Mouse (Mus musculus) left cerebral cortex, adult 2 months (tissue): ENCODE results near the gene Rpl36. TPM values are rescaled to one million over a fixed set of nuclear protein-coding genes. Genes with fewer than 3 reads are reported as not detected.

Experiments
- DNase-seq, 2 experiments: peaks; one replicate each; pipeline ENCODE4 v3.0.0; 2021 to 2022; ENCODE audit warnings: low spot score in 2 of 2, mixed read lengths in 1 of 2; ENCODE audit errors: extremely low spot score in 1 of 2
- H3K27ac ChIP-seq: fragments of 200-600 bp; 2 replicates; pipeline ENCODE4 v1.8.1; 2022
- H3K4me3 ChIP-seq: fragments of 200-600 bp; 2 replicates; pipeline ENCODE4 v1.8.1; 2022
- CTCF ChIP-seq: fragments of 200-600 bp; IDR thresholded peaks from 2 replicates; pipeline ENCODE4 v1.8.1; 2022; ENCODE audit warnings: antibody characterized with exemption, mild to moderate bottlenecking, moderate library complexity
- intact Hi-C: fragments of 180-260 bp; cut with DNase I; formaldehyde crosslinking; loops from one replicate; pipeline ENCODE4 v1.15.1; 2025
- total RNA-seq, 2 experiments: library from RNA; stranded (reverse); gene quantifications; 2 replicates each; pipeline ENCODE4 v1.2.3; 2021

Rpl36 gene
- total RNA-seq, 2 experiments from 2014 or later, result 351 to 353 TPM

GRCm38 (mm10) chr17:56585171-56585821 lies 27.9 kb upstream of the Rpl36 start:
- intact Hi-C loops, result loop anchor here (2.0 kb wide), 1 partner anchor 24 kb away; the partner anchor contains the start of gene 2410015M20Rik
- Histone ChIP-seq H3K4me3 (peak overlapping the region; percentile 92), H3K27ac (peak overlapping the region; percentile 93)
- DNase-seq, result peak; percentile 45 to 49
- TF ChIP-seq CTCF, result no peak

GRCm38 (mm10) chr17:56587773-56588172 lies 25.4 kb upstream of the Rpl36 start:
- TF ChIP-seq CTCF, result no peak
- no peak for DNase-seq
- no peak overlapping the region for H3K27ac ChIP-seq
- no peak overlapping the region for H3K4me3 ChIP-seq
- intact Hi-C loops, result no loop called here

DNA sequence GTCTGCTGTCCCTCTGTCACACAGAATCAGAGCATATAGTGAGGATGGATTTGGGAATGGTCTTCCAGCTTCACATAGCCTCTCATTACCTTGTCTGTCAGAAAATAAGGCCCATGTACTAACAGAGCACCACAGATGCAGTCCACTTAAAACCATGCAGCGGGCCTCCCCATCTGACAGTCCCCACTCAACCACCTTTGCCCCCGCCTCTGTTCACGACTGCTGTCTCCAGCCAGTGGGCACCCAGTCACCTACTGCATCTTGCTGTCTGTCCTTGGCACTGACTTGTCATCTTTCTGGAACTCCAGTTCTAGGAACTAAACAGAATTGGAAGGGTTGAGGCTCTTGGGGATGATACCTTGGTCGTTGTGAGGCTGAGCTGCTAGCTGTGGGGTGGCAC lies 24.3 kb upstream of the Rpl36 start:
- TF ChIP-seq CTCF, result no peak
- Histone ChIP-seq H3K27ac (no peak overlapping the region), H3K4me3 (no peak overlapping the region)
- no peak for DNase-seq
- intact Hi-C loops, result no loop called here

- no peak for TF ChIP-seq CTCF
These were observed 20.7 kb upstream of the Rpl36 start for GRCm38 (mm10) chr17:56592553-56592952.

DNA sequence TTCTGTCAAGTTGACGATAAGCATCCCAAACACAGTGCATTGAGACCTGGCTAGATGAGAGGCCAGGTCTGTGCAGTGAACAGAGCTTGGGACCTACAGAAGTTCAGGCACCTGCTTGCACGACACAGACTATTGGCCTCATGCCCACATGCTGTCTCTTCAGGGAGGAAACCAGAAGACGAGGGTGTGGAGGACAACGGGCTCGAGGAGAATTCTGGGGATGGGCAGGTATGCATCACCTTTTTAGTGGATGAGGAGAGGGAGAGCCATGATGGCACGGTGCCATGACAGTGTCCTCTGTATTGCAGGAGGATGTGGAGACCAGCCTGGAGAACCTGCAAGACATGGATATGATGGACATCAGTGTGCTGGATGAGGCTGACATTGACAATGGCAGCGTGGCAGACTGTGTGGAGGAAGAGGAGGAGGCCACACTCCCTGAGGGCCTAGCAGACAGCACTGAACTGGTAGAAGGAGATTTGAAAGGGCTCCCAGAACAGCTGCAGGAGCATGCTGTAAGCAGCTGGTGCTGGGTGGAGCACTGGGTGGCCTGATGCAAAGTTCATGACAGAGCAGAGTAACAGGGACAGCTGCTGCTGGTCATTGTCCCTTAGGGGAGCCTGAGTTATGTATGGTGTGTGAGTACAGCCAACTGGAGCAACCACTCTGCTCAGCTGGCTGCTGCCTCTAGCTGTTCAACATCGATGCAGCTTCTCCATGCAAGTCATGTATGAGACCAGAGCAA lies 19.5 kb upstream of the Rpl36 start:
- Histone ChIP-seq H3K4me3 (no peak overlapping the region), H3K27ac (no peak overlapping the region)
- no peak for DNase-seq
- intact Hi-C loops, result no loop called here
- TF ChIP-seq CTCF, result no peak

More at GRCm38 (mm10) chr17:56592553-56592952, 20.7 kb upstream of the Rpl36 start:
- Histone ChIP-seq H3K27ac (no peak overlapping the region), H3K4me3 (no peak overlapping the region)
- DNase-seq, result no peak
- intact Hi-C loops, result no loop called here

GRCm38 (mm10) chr17:56603186-56604069 lies 9.8 kb upstream of the Rpl36 start:
- H3K27ac ChIP-seq, result no peak overlapping the region
- no peak for TF ChIP-seq CTCF
- DNase-seq, result no peak
- intact Hi-C loops, result no loop called here
- no peak overlapping the region for H3K4me3 ChIP-seq

GRCm38 (mm10) chr17:56604070-56604380 lies 9.2 kb upstream of the Rpl36 start:
- TF ChIP-seq CTCF, result no peak
- DNase-seq, result no peak
- H3K4me3 ChIP-seq, result no peak overlapping the region
- no peak overlapping the region for H3K27ac ChIP-seq
- intact Hi-C loops, result no loop called here

GRCm38 (mm10) chr17:56604422-56604821 lies 8.8 kb upstream of the Rpl36 start:
- H3K4me3 ChIP-seq, result no peak overlapping the region
- H3K27ac ChIP-seq, result no peak overlapping the region
- TF ChIP-seq CTCF, result no peak
- intact Hi-C loops, result no loop called here
- DNase-seq, result no peak

DNA sequence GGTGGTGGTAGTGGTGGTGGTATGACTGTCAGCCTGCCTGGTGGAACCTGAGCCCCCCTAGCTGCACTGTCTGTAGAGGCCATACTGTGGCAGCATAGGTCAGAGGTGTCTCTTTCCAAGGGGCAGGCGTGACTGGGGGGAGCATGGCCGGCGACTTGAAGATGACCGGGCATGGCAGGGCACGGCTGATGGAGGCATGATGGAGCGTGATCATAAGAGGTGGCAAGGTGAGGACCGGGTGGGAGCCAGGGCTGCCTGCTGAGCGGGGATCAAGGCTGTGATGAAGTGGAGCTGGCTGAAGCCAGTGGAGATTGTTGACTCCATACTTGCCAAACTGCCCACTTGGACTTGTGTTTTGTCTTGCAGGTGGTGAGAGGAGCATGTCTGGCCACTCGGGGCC lies 7.8 kb upstream of the Rpl36 start:
- intact Hi-C loops, result no loop called here
- Histone ChIP-seq H3K27ac (no peak overlapping the region), H3K4me3 (no peak overlapping the region)
- no peak for TF ChIP-seq CTCF
- DNase-seq, result no peak

- intact Hi-C loops, result loop anchor here (2.0 kb wide), 1 partner anchor 23 kb away; the partner anchor contains the start of genes Safb and Safb2
- Histone ChIP-seq H3K4me3 (no peak overlapping the region), H3K27ac (no peak overlapping the region)
- no peak for TF ChIP-seq CTCF
- DNase-seq, result no peak
These were observed 5.6 kb upstream of the Rpl36 start for GRCm38 (mm10) chr17:56607521-56608062.

GRCm38 (mm10) chr17:56608699-56609098 lies 4.5 kb upstream of the Rpl36 start:
- Histone ChIP-seq H3K27ac (peak overlapping the region; percentile 96), H3K4me3 (peak overlapping the region; percentile 93)
- no peak for DNase-seq
- intact Hi-C loops, result loop anchor here (2.0 kb wide), 1 partner anchor 24 kb away; the partner anchor contains the start of genes Safb and Safb2
- no peak for TF ChIP-seq CTCF
